Mouse (Mus musculus) heart, adult 10 weeks (tissue): Measurements from ENCODE around the gene Olfr653. TPM values are rescaled to one million over a fixed set of nuclear protein-coding genes. Genes with fewer than 3 reads are reported as not detected.

ENCODE experiments used
- polyA plus RNA-seq: library from polyadenylated mRNA; stranded (reverse); fragments of 350-450 nt; fragmentation: Illumina TruSeq; extraction: RNeasy Lipid Tissue Mini Kit (QIAGEN cat#74804); gene quantifications from one replicate; pipeline ENCODE4 v1.2.3, GENCODE M21; 2014; ENCODE audit warnings: low read depth, low replicate concordance

Olfr653 gene
- not detected for polyA plus RNA-seq

DNA sequence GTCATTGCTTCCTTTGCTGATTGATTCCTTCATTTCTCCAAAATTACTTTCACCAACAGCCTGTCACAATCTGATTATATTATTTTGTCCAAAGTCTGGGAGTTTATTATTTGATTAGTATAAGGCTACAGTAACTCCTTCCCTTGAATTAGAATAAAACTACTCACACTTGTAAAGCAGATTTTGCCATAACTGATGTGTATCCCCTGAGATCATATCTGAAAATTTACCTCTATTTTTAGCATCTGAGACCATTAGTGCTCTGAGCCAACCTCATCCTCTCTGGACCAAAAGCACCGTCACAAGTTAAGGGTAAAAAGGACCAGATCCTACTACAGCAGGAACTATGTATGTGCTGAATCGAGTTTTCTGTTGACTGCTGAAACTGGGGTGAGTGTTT lies at the start of gene Olfr653:
Olfr653 (plus strand) TSS at position 301 of the 400 bp plus-strand sequence.

DNA sequence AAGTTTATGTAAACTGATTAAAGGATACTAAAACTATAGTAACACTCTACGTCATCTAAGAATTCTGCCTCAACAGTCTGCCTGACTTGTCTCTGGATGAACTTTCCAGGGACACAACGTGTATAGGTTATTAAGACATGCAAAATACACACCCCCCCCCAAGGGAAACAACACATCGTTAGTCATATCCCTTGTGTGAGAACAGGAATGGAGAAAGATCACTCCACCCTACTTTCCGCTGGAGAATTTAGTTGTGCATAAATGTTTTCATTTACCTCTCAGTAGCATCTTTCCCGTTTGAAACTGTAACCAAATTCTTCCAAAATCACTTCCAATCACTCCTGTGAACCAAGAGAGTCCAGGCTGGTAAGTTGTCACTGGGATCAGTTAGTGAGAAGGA lies 27.3 kb upstream of the Olfr653 start, which contains the start of gene Olfr651:
Olfr651 (plus strand) TSS at position 301 of the 400 bp plus-strand sequence.

DNA sequence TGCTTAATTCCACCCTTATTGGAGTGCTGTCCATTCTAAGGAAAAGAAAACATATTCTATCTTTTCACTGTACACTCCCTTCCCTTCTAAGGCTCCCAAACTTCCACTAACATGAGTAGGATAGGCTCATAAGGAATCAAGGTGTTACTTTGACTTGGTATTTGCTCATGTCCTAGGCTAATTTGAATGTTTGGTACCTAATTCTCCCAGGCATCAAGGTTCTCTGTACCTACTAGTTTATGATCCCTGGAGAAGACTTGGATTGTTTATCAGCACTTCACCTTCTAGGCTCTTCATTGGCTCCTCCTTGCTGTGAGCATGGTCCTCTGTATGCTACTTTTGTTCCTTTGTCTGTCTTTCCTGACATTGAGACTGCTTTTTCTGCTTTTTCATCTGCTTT lies 16.5 kb upstream of the Olfr653 start, which contains the start of gene Olfr652:
Olfr652 (plus strand) TSS at position 301 of the 400 bp plus-strand sequence.

DNA sequence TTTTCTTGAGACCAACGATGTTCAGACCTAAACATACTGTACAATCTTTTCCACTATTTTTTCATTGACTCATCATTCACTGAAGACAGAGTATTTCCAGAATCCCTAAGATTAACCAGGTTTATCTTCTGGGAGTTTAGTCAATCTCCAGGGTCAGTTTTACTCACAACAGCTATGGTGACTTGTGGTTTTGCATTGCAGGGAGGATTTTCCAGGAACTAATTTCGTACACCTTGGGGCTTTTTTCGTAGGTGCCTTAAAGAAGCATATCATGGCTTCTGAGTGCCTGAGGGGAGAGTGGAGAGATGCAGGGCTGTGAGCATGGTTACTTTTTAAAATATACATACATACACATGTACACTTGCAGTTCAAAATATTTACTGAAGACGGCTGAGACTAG lies 9.6 kb downstream of the Olfr653 start, which contains the start of gene Olfr654:
Olfr654 (plus strand) TSS at position 301 of the 400 bp plus-strand sequence.

DNA sequence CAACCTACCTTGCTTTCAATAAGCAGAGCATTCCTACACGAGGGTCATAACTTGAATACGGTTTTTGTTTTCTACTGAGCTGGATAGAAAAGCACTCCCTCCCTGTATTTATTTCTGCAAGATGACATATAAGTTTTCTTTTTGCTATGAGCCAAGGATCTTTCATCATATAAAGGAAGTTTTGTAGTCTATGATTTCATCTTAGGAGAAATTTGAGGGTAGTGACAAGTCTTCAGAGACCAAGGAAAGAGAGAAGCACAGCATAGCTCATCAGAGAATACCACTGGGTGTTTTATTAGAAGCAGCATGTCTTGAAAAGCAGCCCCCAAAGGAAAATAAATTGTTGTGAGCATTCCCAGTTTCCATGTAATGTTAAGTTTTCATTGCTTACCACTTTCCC lies 24.6 kb downstream of the Olfr653 start, which contains the start of gene Olfr655:
Olfr655 (minus strand) TSS at position 101 of the 400 bp plus-strand sequence.

DNA sequence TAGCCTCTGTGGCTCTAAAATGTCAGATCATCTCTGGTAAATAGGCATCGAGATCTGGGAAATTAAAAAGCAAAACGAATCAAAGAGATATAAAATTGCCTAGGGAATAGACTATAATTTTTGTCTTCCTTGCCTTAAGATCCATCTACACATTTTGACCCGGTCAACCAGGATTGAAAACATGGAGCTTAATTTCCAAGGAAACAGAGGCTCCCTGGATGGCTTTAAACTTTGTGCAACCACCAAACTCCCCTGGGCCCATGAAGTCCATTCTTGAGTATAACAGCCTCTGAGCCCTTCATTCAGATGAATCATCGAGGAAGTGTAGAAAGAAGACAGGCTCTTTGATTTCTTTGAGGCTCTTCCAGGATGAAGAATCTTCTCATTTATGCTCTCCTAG lies 36.5 kb downstream of the Olfr653 start, which contains the start of gene Olfr656:
Olfr656 (plus strand) TSS at position 301 of the 400 bp plus-strand sequence.

DNA sequence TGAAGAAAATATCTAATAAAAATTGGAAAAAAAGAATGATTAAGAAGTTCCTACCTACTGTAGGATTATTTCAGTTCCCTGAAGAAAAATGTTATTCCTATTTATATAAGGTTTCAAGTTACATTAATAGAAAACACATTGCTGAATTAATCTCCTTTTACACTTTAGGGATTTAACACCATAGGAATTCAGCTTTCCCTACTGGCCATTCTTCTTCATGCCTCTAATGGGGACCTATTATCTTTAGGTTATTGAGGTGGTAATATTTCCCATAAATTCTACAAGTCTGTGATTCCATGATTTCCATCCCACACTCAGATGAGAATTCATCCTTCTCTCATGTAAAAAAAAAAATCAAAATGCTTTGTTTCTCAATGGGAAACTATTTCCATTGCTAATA lies 47.4 kb downstream of the Olfr653 start, which contains the start of gene Olfr657:
Olfr657 (plus strand) TSS at position 301 of the 400 bp plus-strand sequence.

Other genes with a start within 250 kb of the Olfr653 start
- not detected for gene Trim34b, start 247.8 kb upstream of the Olfr653 start, polyA plus RNA-seq
- 8.5 TPM for gene Trim12c, start 224.0 kb upstream of the Olfr653 start, polyA plus RNA-seq
- gene Trim30b, start 207.4 kb upstream of the Olfr653 start, polyA plus RNA-seq: 0.24 TPM
- not detected for gene Trim30c, start 176.5 kb upstream of the Olfr653 start, polyA plus RNA-seq
- gene Trim30a, start 112.1 kb upstream of the Olfr653 start, polyA plus RNA-seq: 6.7 TPM
- 2.1 TPM for gene Trim30d, start 69.5 kb upstream of the Olfr653 start, polyA plus RNA-seq
- gene Olfr651, start 27.2 kb upstream of the Olfr653 start, polyA plus RNA-seq: not detected
- not detected for gene Olfr652, start 16.4 kb upstream of the Olfr653 start, polyA plus RNA-seq
- gene Olfr654, start 9.7 kb downstream of the Olfr653 start, polyA plus RNA-seq: not detected
- gene Olfr655, start 24.5 kb downstream of the Olfr653 start, polyA plus RNA-seq: not detected
- gene Olfr656, start 36.6 kb downstream of the Olfr653 start, polyA plus RNA-seq: not detected
- gene Olfr657, start 47.5 kb downstream of the Olfr653 start, polyA plus RNA-seq: not detected
- gene Olfr658, start 70.0 kb downstream of the Olfr653 start, polyA plus RNA-seq: not detected
- gene Olfr659, start 89.4 kb downstream of the Olfr653 start, polyA plus RNA-seq: not detected
- not detected for gene Olfr661, start 109.2 kb downstream of the Olfr653 start, polyA plus RNA-seq
- gene Usp17le, start 200.2 kb downstream of the Olfr653 start, polyA plus RNA-seq: not detected